Mouse (Mus musculus): ENCODE measurements around the gene Sept9.
A peak's percentile ranks its signal among the peaks of the same experiment; 100 is the strongest.
"Not testable (repeated sequence)": the region's sequence is repeated elsewhere in the genome, so short reads cannot be mapped to it uniquely, and the experiment has no call there.

Gene Sept9

GRCm38 (mm10) chr11:117331361-117332241 is 132.1 kb downstream of the Sept9 start:
- DNase-seq: no peak

GRCm38 (mm10) chr11:117332242-117333149 is 133.0 kb downstream of the Sept9 start:
- DNase-seq: peak; percentile 56

- no peak for DNase-seq
These were observed 133.8 kb downstream of the Sept9 start for GRCm38 (mm10) chr11:117333150-117333715.

- peak; percentile 46 to 54 for DNase-seq
These were observed 134.6 kb downstream of the Sept9 start for GRCm38 (mm10) chr11:117334101-117334500.

- no peak for DNase-seq
These were observed 135.7 kb downstream of the Sept9 start for GRCm38 (mm10) chr11:117335146-117335545.

GRCm38 (mm10) chr11:117336081-117336788 is 136.8 kb downstream of the Sept9 start:
- no peak for DNase-seq

- DNase-seq: no peak
These were observed 138.3 kb downstream of the Sept9 start for GRCm38 (mm10) chr11:117337749-117338148.

- no peak for DNase-seq
These were observed 139.0 kb downstream of the Sept9 start for GRCm38 (mm10) chr11:117338503-117338902.

GRCm38 (mm10) chr11:117339050-117339449 is 139.6 kb downstream of the Sept9 start:
- DNase-seq: no peak

- DNase-seq: no peak
These were observed 141.8 kb downstream of the Sept9 start for GRCm38 (mm10) chr11:117341218-117341617.

- DNase-seq: no peak
These were observed 142.6 kb downstream of the Sept9 start for GRCm38 (mm10) chr11:117342076-117342475.

GRCm38 (mm10) chr11:117342490-117342889 is 143.0 kb downstream of the Sept9 start:
- DNase-seq: not testable (repeated sequence)

- no peak for DNase-seq
These were observed 144.3 kb downstream of the Sept9 start for GRCm38 (mm10) chr11:117343800-117344199.

- no peak for DNase-seq
These were observed 145.0 kb downstream of the Sept9 start for GRCm38 (mm10) chr11:117344339-117345021.

- no peak for DNase-seq
These were observed 145.7 kb downstream of the Sept9 start for GRCm38 (mm10) chr11:117345022-117345765.

- DNase-seq: no peak
These were observed 147.8 kb downstream of the Sept9 start for GRCm38 (mm10) chr11:117347256-117347655.

GRCm38 (mm10) chr11:117348429-117349103 is 149.1 kb downstream of the Sept9 start:
- DNase-seq: peak; percentile 26 to 29

GRCm38 (mm10) chr11:117349429-117350363 is 150.2 kb downstream of the Sept9 start:
- DNase-seq: peak; percentile 54 to 59

Measured in B cell, adult 2 months (primary cell).